Mouse (Mus musculus): ENCODE measurements around the gene Iqsec1.

GRCm38 (mm10) chr6:90629506-90629905 is 359.0 kb downstream of the Iqsec1 start:
- no peak for TF ChIP-seq POLR2A (IDR thresholded peaks at IDR 0.05; ENCODE audit: low read depth, low read length)
- TF ChIP-seq CTCF (IDR thresholded peaks at IDR 0.05; ENCODE audit: extremely low read depth, insufficient read length, insufficient replicate concordance, low read depth, low read length), result no peak
